Mouse (Mus musculus): ENCODE measurements around the gene Akt3. TPM values are rescaled to one million over a fixed set of nuclear protein-coding genes. Genes with fewer than 3 reads are reported as not detected.

Gene Akt3
- 100 to 1,000 TPM; 314 to 337 TPM for total RNA-seq (2021)

GRCm38 (mm10) chr1:177258034-177258342, at the start of gene Akt3:
Gene Akt3, minus strand, starts transcription at chr1:177258203.
- intact Hi-C loops (cut with DNase I), result loop anchor here (2.0 to 5.0 kb wide), 2 partner anchors 185 to 376 kb away; partner anchors contain the start of gene Zbtb18
- DNase-seq (ENCODE audit: extremely low spot score in 1 of 2, low spot score in 2 of 2), result no peak

- DNase-seq (ENCODE audit: extremely low spot score in 1 of 2, low spot score in 2 of 2), result peak; percentile 23
- intact Hi-C loops (cut with DNase I), result no loop called here
These were observed 49.5 kb upstream of the Akt3 start for GRCm38 (mm10) chr1:177307549-177307948.

- intact Hi-C loops (cut with DNase I), result no loop called here
- no peak for DNase-seq (ENCODE audit: extremely low spot score in 1 of 2, low spot score in 2 of 2)
These were observed 40.2 kb upstream of the Akt3 start for GRCm38 (mm10) chr1:177298231-177298630.

GRCm38 (mm10) chr1:177286764-177287163, 28.8 kb upstream of the Akt3 start:
- intact Hi-C loops (cut with DNase I), result no loop called here
- no peak for DNase-seq (ENCODE audit: extremely low spot score in 1 of 2, low spot score in 2 of 2)

GRCm38 (mm10) chr1:177281925-177282324, 23.9 kb upstream of the Akt3 start:
- no peak for DNase-seq (ENCODE audit: extremely low spot score in 1 of 2, low spot score in 2 of 2)
- intact Hi-C loops (cut with DNase I), result no loop called here

GRCm38 (mm10) chr1:177277361-177277760, 19.4 kb upstream of the Akt3 start:
- intact Hi-C loops (cut with DNase I), result no loop called here
- no peak for DNase-seq (ENCODE audit: extremely low spot score in 1 of 2, low spot score in 2 of 2)

- DNase-seq (ENCODE audit: extremely low spot score in 1 of 2, low spot score in 2 of 2), result no peak
- intact Hi-C loops (cut with DNase I), result no loop called here
These were observed 9.6 kb upstream of the Akt3 start for GRCm38 (mm10) chr1:177267645-177268044.

GRCm38 (mm10) chr1:177262926-177263325, 4.9 kb upstream of the Akt3 start:
- intact Hi-C loops (cut with DNase I), result no loop called here
- DNase-seq (ENCODE audit: extremely low spot score in 1 of 2, low spot score in 2 of 2), result no peak

- intact Hi-C loops (cut with DNase I), result no loop called here
- no peak for DNase-seq (ENCODE audit: extremely low spot score in 1 of 2, low spot score in 2 of 2)
These were observed 2.8 kb upstream of the Akt3 start for GRCm38 (mm10) chr1:177260796-177261195.

- no peak for DNase-seq (ENCODE audit: extremely low spot score in 1 of 2, low spot score in 2 of 2)
- intact Hi-C loops (cut with DNase I), result loop anchor here (2.0 to 5.0 kb wide), 2 partner anchors 184 to 377 kb away; partner anchors contain the start of gene Zbtb18
These were observed 1.1 kb upstream of the Akt3 start for GRCm38 (mm10) chr1:177259038-177259600.

GRCm38 (mm10) chr1:177258343-177259037, 487 bp upstream of the Akt3 start:
- intact Hi-C loops (cut with DNase I), result loop anchor here (2.0 to 5.0 kb wide), 2 partner anchors 184 to 376 kb away; partner anchors contain the start of gene Zbtb18
- peak; percentile 65 to 91 for DNase-seq (ENCODE audit: extremely low spot score in 1 of 2, low spot score in 2 of 2)

- peak; percentile 72 to 81 for DNase-seq (ENCODE audit: extremely low spot score in 1 of 2, low spot score in 2 of 2)
- intact Hi-C loops (cut with DNase I), result loop anchor here (2.0 to 5.0 kb wide), 2 partner anchors 185 to 375 kb away; partner anchors contain the start of gene Zbtb18
These were observed 597 bp downstream of the Akt3 start for GRCm38 (mm10) chr1:177257178-177258033.

GRCm38 (mm10) chr1:177248638-177249037, 9.4 kb downstream of the Akt3 start:
- DNase-seq (ENCODE audit: extremely low spot score in 1 of 2, low spot score in 2 of 2), result no peak
- intact Hi-C loops (cut with DNase I), result no loop called here

GRCm38 (mm10) chr1:177238368-177238767, 19.6 kb downstream of the Akt3 start:
- DNase-seq (ENCODE audit: extremely low spot score in 1 of 2, low spot score in 2 of 2), result no peak

GRCm38 (mm10) chr1:177236695-177237094, 21.3 kb downstream of the Akt3 start:
- no peak for DNase-seq (ENCODE audit: extremely low spot score in 1 of 2, low spot score in 2 of 2)
- intact Hi-C loops (cut with DNase I), result no loop called here

More at GRCm38 (mm10) chr1:177238368-177238767, 19.6 kb downstream of the Akt3 start:
- intact Hi-C loops (cut with DNase I), result no loop called here

- DNase-seq (ENCODE audit: extremely low spot score in 1 of 2, low spot score in 2 of 2), result no peak
- intact Hi-C loops (cut with DNase I), result no loop called here
These were observed 21.8 kb downstream of the Akt3 start for GRCm38 (mm10) chr1:177236249-177236648.

- DNase-seq (ENCODE audit: extremely low spot score in 1 of 2, low spot score in 2 of 2), result no peak
- intact Hi-C loops (cut with DNase I), result no loop called here
These were observed 23.5 kb downstream of the Akt3 start for GRCm38 (mm10) chr1:177234462-177234861.

- intact Hi-C loops (cut with DNase I), result no loop called here
- DNase-seq (ENCODE audit: extremely low spot score in 1 of 2, low spot score in 2 of 2), result no peak
These were observed 26.9 kb downstream of the Akt3 start for GRCm38 (mm10) chr1:177231122-177231521.

- intact Hi-C loops (cut with DNase I), result loop anchor here (10.0 kb wide), 1 partner anchor 486 kb away; no protein-coding TSS in a partner anchor
- no peak for DNase-seq (ENCODE audit: extremely low spot score in 1 of 2, low spot score in 2 of 2)
These were observed 59.0 kb downstream of the Akt3 start for GRCm38 (mm10) chr1:177198978-177199377.

Data from left cerebral cortex, postnatal 10 days (tissue).